Mouse (Mus musculus): ENCODE data around the gene Osbpl6. TPM values are rescaled to one million over a fixed set of nuclear protein-coding genes. Genes with fewer than 3 reads are reported as not detected.
A peak's percentile ranks its signal among the peaks of the same experiment; 100 is the strongest.

Osbpl6 gene
- polyA plus RNA-seq, 2 experiments, result 8.9 to 11.5 TPM

DNA sequence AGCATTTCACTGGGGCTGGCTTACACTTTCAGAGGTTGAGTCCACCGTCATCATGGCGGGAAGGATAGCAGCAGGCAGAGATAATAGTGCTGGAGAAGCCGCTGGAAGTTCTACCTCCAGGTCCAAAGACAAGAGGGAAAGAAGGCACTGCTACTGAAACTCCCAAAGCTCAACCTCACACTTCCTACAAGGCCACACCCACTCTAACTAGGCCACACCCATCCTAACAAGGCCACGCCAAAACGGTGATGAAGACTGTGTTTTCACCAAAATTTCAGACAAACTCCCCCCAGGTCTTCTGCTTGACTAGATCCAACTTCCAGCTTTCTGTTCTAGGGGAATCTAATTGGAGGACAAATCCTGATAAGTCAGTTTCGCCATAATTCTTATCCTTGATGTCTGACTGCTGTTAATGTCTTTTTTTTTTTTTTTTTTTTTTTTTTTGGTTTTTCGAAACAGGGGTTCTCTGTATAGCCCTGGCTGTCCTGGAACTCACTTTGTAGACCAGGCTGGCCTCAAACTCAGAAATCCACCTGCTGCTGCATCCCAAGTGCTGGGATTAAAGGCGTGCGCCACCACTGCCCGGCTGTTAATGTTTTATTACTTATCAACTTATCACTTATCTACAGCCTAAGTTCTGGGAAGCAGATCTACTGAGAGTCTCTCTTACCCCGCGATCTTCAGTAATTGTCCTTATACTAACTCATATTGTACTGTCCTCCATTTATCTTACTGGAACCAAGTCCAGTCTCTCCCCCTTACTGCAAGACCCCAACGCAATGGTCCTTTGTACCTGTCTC, 37.2 kb upstream of the Osbpl6 start:
- Histone ChIP-seq H3K4me2 (replicated peaks; ENCODE audit: low read depth, low read length, severe bottlenecking) (no peak overlapping the region), H3K27me3 (ENCODE audit: control insufficient read depth, insufficient read depth, low read length) (no peaks in the 10 kb centered on the region), H3K36me3 (ENCODE audit: control insufficient read depth, insufficient read depth, low read length) (peaks cover 17% of the 10 kb centered on the region), H3K9ac (ENCODE audit: low read depth, low read length, severe bottlenecking) (no peak overlapping the region), H3K27ac (replicated peaks; ENCODE audit: low read depth, low read length) (no peak overlapping the region), H3K4me3 (replicated peaks; ENCODE audit: low read length) (no peak overlapping the region; the same call in 1 of the 2 replicates), H3K9me3 (ENCODE audit: control insufficient read depth, low read length) (no peaks in the 10 kb centered on the region), H3K4me1 (ENCODE audit: control insufficient read depth, insufficient read depth, low read length) (peaks cover 5% of the 10 kb centered on the region)
- DNase-seq (ENCODE audit: low spot score), result no peak
- 73% methylated on average over 12 of the region's 13 CpGs for WGBS
- TF ChIP-seq POLR2A (IDR thresholded peaks at IDR 0.05; ENCODE audit: borderline replicate concordance, extremely low read depth, insufficient read depth, insufficient read length), result no peak
- no peak for ATAC-seq (ENCODE audit: low FRiP score, low read depth)

DNA sequence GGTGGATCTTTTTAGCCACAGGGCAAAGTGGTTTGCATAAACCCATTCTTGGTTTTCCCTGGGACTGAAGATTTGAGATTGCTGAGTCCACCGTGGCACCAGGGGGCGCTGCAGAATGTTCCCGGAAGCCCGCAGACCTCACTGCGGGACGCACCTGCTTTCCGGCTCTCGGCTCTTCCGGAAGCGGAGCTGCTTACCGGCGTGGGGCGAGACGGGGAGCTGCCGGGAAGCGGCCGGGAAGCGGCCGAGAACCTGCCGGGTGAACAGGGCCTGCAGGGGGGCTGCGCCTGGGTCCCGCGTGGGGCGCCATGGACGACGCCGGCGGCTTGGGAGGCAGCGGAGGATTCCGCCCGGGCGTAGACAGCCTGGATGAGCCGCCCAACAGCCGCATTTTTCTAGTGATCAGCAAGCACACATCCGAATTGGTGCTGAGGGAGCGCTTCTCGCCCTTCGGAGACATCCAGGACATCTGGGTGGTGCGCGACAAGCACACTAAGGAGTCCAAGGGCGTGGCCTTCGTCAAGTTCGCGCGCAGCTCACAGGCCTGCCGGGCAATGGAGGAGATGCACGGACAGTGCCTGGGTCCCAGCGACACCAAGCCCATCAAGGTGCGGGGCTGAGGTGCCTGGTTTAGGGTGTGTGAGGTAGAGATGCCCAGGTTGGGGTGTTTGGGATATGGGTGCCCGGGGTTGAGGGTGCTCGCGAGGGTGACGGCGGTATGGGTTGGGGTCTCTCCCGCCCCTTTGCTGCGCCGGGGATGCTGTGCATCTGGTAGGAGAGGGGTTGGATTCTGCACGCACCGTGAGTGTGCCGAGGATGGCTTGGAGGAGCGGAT, 36.3 kb upstream of the Osbpl6 start, which contains the start of gene Rbm45:
Gene Rbm45, plus strand, starts transcription at position 164 of the 835 bp plus-strand sequence.
- no peaks in the 10 kb centered on the region for H3K27me3 ChIP-seq (ENCODE audit: control insufficient read depth, insufficient read depth, low read length)
- ATAC-seq (ENCODE audit: low FRiP score, low read depth), result peak; percentile 90
- no peaks in the 10 kb centered on the region for H3K9me3 ChIP-seq (ENCODE audit: control insufficient read depth, low read length)
- peak within 1 kb of the TSS; percentile 87 for H3K9ac ChIP-seq (ENCODE audit: low read depth, low read length, severe bottlenecking)
- 0 out of 2 replicates have a peak within 1 kb of the TSS, but pooled peaks have one; percentile 38 for H3K27ac ChIP-seq (replicated peaks; ENCODE audit: low read depth, low read length)
- under 1% methylated on average over 61 of the region's 61 CpGs for WGBS
- TF ChIP-seq POLR2A (IDR thresholded peaks at IDR 0.05; ENCODE audit: borderline replicate concordance, extremely low read depth, insufficient read depth, insufficient read length), result 0 out of 2 replicates have a peak, but pooled peaks have one; percentile 60
- H3K4me2 ChIP-seq (replicated peaks; ENCODE audit: low read depth, low read length, severe bottlenecking), result peak within 1 kb of the TSS; percentile 84
- peak; percentile 86 for DNase-seq (ENCODE audit: low spot score)
- H3K4me3 ChIP-seq (replicated peaks; ENCODE audit: low read length), result peak within 1 kb of the TSS; percentile 97
- peaks cover 5% of the 10 kb centered on the region for H3K4me1 ChIP-seq (ENCODE audit: control insufficient read depth, insufficient read depth, low read length)
- H3K36me3 ChIP-seq (ENCODE audit: control insufficient read depth, insufficient read depth, low read length), result peaks cover 26% of the 10 kb centered on the region

DNA sequence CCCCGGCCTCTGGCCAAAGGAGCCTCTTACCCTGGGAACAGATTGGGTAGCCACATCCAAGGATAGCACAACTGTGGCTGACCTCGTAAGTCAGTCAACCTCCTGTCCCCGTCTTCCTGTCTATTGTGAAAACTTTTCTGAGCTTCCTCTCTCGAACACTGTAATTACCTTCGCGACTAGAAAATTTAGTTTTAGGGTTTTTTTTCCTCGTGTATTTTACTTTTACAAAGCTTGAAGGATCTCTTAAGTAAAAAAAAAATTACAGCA, 35.7 kb upstream of the Osbpl6 start:
- Histone ChIP-seq H3K27ac (replicated peaks; ENCODE audit: low read depth, low read length) (no peak overlapping the region), H3K9me3 (ENCODE audit: control insufficient read depth, low read length) (no peaks in the 10 kb centered on the region), H3K4me2 (replicated peaks; ENCODE audit: low read depth, low read length, severe bottlenecking) (peak overlapping the region; percentile 84), H3K4me3 (replicated peaks; ENCODE audit: low read length) (peak overlapping the region; percentile 97), H3K36me3 (ENCODE audit: control insufficient read depth, insufficient read depth, low read length) (peaks cover 31% of the 10 kb centered on the region), H3K9ac (ENCODE audit: low read depth, low read length, severe bottlenecking) (peak overlapping the region; percentile 87), H3K27me3 (ENCODE audit: control insufficient read depth, insufficient read depth, low read length) (no peaks in the 10 kb centered on the region), H3K4me1 (ENCODE audit: control insufficient read depth, insufficient read depth, low read length) (peaks cover 5% of the 10 kb centered on the region)
- 2% methylated on average over 7 of the region's 7 CpGs for WGBS
- no peak; the same call in 1 of the 2 replicates for ATAC-seq (ENCODE audit: low FRiP score, low read depth)
- DNase-seq (ENCODE audit: low spot score), result no peak
- TF ChIP-seq POLR2A (IDR thresholded peaks at IDR 0.05; ENCODE audit: borderline replicate concordance, extremely low read depth, insufficient read depth, insufficient read length), result no peak

DNA sequence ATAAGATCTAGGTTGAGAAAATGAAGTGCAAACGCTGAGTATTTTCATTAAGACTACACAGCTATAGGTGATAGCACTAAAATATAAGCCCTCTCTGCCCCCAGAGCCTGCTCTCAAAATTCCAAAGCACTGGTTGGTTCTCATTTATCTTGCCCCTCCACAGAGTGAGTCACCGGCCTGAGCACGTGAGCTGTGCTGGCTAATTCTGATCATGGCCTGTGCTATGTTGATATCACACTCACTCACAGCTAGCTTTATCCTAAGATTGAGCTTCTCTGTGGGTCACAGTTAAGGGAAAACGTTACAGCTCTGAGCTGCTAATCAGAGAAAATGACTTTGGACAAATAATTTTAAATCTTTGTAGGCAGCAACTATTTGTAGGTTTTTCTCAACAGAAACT, 34.1 kb upstream of the Osbpl6 start:
- no peak for ATAC-seq (ENCODE audit: low FRiP score, low read depth)
- H3K4me3 ChIP-seq (replicated peaks; ENCODE audit: low read length), result no peak overlapping the region
- WGBS, result 88% methylated on average over 4 of the region's 4 CpGs
- H3K4me2 ChIP-seq (replicated peaks; ENCODE audit: low read depth, low read length, severe bottlenecking), result no peak overlapping the region
- TF ChIP-seq POLR2A (IDR thresholded peaks at IDR 0.05; ENCODE audit: borderline replicate concordance, extremely low read depth, insufficient read depth, insufficient read length), result no peak
- no peak for DNase-seq (ENCODE audit: low spot score)
- H3K27me3 ChIP-seq (ENCODE audit: control insufficient read depth, insufficient read depth, low read length), result no peaks in the 10 kb centered on the region
- no peak overlapping the region for H3K9ac ChIP-seq (ENCODE audit: low read depth, low read length, severe bottlenecking)
- no peak overlapping the region for H3K27ac ChIP-seq (replicated peaks; ENCODE audit: low read depth, low read length)
- peaks cover 44% of the 10 kb centered on the region for H3K36me3 ChIP-seq (ENCODE audit: control insufficient read depth, insufficient read depth, low read length)
- peaks cover 5% of the 10 kb centered on the region for H3K4me1 ChIP-seq (ENCODE audit: control insufficient read depth, insufficient read depth, low read length)
- no peaks in the 10 kb centered on the region for H3K9me3 ChIP-seq (ENCODE audit: control insufficient read depth, low read length)

DNA sequence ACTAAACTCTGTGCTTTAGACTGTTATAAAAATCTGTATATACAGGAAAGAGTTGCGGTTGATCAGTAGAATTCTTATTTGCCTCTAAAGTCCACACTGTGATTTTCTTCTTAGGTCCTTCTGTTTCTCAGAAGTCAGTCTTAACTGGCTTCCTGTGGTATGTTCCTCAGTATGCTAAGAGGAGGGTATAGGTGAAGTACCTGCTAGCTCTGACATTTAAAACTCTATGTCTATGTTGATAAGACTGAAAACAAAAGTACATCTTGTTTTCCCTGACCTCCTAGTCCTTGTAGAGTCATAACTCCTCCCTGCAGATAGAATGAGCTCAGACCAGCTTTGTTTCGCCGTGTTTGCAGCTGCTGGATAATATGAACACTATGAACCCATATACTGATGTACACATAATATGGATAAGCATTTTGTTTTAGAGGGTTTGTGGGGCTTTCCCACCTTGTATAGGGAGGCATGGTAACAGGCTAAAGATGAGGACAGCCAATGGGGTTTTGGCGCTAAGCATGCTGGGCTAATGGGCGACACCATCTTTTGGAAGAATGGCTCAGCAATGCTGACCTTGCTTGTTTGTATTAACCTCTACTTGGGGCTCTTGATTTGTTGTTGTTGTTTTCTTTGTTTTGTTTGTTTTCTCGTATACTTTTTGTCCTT, 31.6 kb upstream of the Osbpl6 start:
- no peak overlapping the region for H3K4me2 ChIP-seq (replicated peaks; ENCODE audit: low read depth, low read length, severe bottlenecking)
- DNase-seq (ENCODE audit: low spot score), result no peak
- H3K36me3 ChIP-seq (ENCODE audit: control insufficient read depth, insufficient read depth, low read length), result peaks cover 67% of the 10 kb centered on the region
- WGBS, result 87% methylated on average over 6 of the region's 6 CpGs
- no peaks in the 10 kb centered on the region for H3K27me3 ChIP-seq (ENCODE audit: control insufficient read depth, insufficient read depth, low read length)
- no peak for ATAC-seq (ENCODE audit: low FRiP score, low read depth)
- no peaks in the 10 kb centered on the region for H3K9me3 ChIP-seq (ENCODE audit: control insufficient read depth, low read length)
- H3K4me1 ChIP-seq (ENCODE audit: control insufficient read depth, insufficient read depth, low read length), result peaks cover 5% of the 10 kb centered on the region
- no peak overlapping the region for H3K27ac ChIP-seq (replicated peaks; ENCODE audit: low read depth, low read length)
- no peak overlapping the region for H3K4me3 ChIP-seq (replicated peaks; ENCODE audit: low read length)
- no peak overlapping the region for H3K9ac ChIP-seq (ENCODE audit: low read depth, low read length, severe bottlenecking)
- no peak for TF ChIP-seq POLR2A (IDR thresholded peaks at IDR 0.05; ENCODE audit: borderline replicate concordance, extremely low read depth, insufficient read depth, insufficient read length)

All from limb, embryonic 14.5 days (tissue).